Mouse (Mus musculus) liver, embryonic 11.5 days (tissue): Measurements from ENCODE around the gene Layn. TPM values are rescaled to one million over a fixed set of nuclear protein-coding genes. Genes with fewer than 3 reads are reported as not detected.

Experiments
- ATAC-seq: fragments of 200-750 bp; cut with Nextera tagmentation; replicated peaks from 2 replicates; pipeline ENCODE4 v1.8.0; 2017; ENCODE audit warnings: moderate number of reproducible peaks, mild to moderate bottlenecking, moderate TSS enrichment, moderate library complexity; ENCODE audit not compliant: low FRiP score
- DNase-seq: peaks from one replicate; pipeline ENCODE4 v3.0.0-alpha.2; 2017; ENCODE audit warnings: low spot score
- H3K27ac ChIP-seq: fragments of 300-500 bp; sonication (generic); 2 replicates; pipeline ENCODE4 v1.5.1; 2014; ENCODE audit warnings: mild to moderate bottlenecking, low read depth, low read length, control low read depth
- H3K27me3 ChIP-seq: fragments of 300-500 bp; sonication (generic); replicated peaks from 2 replicates; pipeline ENCODE4 v1.6.1; 2014; ENCODE audit warnings: low read length, mixed read lengths; ENCODE audit not compliant: control insufficient read depth, insufficient read depth
- H3K36me3 ChIP-seq: fragments of 300-500 bp; sonication (generic); 2 replicates; pipeline ENCODE4 v1.6.1; 2014; ENCODE audit warnings: mild to moderate bottlenecking, low read length, moderate library complexity, mixed read lengths; ENCODE audit not compliant: control insufficient read depth, insufficient read depth
- H3K4me1 ChIP-seq: fragments of 300-500 bp; sonication (generic); replicated peaks from 2 replicates; pipeline ENCODE4 v1.6.1; 2014; ENCODE audit warnings: low read length, mixed read lengths; ENCODE audit not compliant: control insufficient read depth, insufficient read depth
- H3K4me2 ChIP-seq: fragments of 300-500 bp; sonication (generic); 2 replicates; pipeline ENCODE4 v1.6.1; 2014; ENCODE audit warnings: mild to moderate bottlenecking, control low read depth, moderate library complexity
- H3K4me3 ChIP-seq: fragments of 300-500 bp; sonication (generic); 2 replicates; pipeline ENCODE4 v1.5.1; 2014; ENCODE audit warnings: low read depth, low read length, control low read depth
- H3K9ac ChIP-seq: fragments of 300-500 bp; sonication (generic); 2 replicates; pipeline ENCODE4 v1.6.1; 2014; ENCODE audit warnings: low read depth, low read length, control low read depth
- H3K9me3 ChIP-seq: fragments of 300-500 bp; sonication (generic); 2 replicates; pipeline ENCODE4 v1.6.1; 2016; ENCODE audit warnings: low read length, inconsistent platforms, mixed read lengths; ENCODE audit not compliant: control insufficient read depth
- WGBS: fragments of 180-500 bp; shearing (Covaris S2); extraction: QIAGEN DNeasy Blood & Tissue Kit; methylation state at CpG from one replicate; pipeline ENCODE4 v1.1.7; 2014; 5-methylcytosine and 5-hydroxymethylcytosine counted together
- polyA plus RNA-seq: library from polyadenylated mRNA; unstranded; fragments of >200 nt; fragmentation: Nextera tagmentation; extraction: Ambion mirVana; gene quantifications from 2 replicates; pipeline ENCODE4 v1.2.1, GENCODE M21; 2014

The Layn gene
- polyA plus RNA-seq, 1 experiment from 2014 or later, result 1.7 TPM

- H3K4me1 ChIP-seq, result no peaks in the 10 kb centered on the region; the same call in 1 of the 2 replicates
- no peak overlapping the region for H3K9ac ChIP-seq
- H3K27ac ChIP-seq, result no peak overlapping the region
- WGBS, result 23% methylated on average over 3 of the region's 3 CpGs
- H3K4me3 ChIP-seq, result no peak overlapping the region
- H3K4me2 ChIP-seq, result no peak overlapping the region
- H3K36me3 ChIP-seq, result no peaks in the 10 kb centered on the region
- no peak for DNase-seq
- no peaks in the 10 kb centered on the region for H3K27me3 ChIP-seq
- no peak for ATAC-seq
- no peaks in the 10 kb centered on the region for H3K9me3 ChIP-seq
Observed at GRCm38 (mm10) chr9:51020351-51020750, 56.5 kb downstream of the Layn start.

GRCm38 (mm10) chr9:51019670-51020069 is 57.2 kb downstream of the Layn start:
- no peak for DNase-seq
- Histone ChIP-seq H3K36me3 (no peaks in the 10 kb centered on the region), H3K4me1 (no peaks in the 10 kb centered on the region; the same call in 1 of the 2 replicates), H3K4me3 (no peak overlapping the region), H3K27me3 (no peaks in the 10 kb centered on the region), H3K9me3 (no peaks in the 10 kb centered on the region), H3K9ac (no peak overlapping the region), H3K4me2 (no peak overlapping the region), H3K27ac (no peak overlapping the region)
- no peak for ATAC-seq
- 63% methylated on average over 7 of the region's 7 CpGs for WGBS

GRCm38 (mm10) chr9:51015732-51016131 is 61.2 kb downstream of the Layn start:
- DNase-seq (no peak), ATAC-seq (no peak)
- Histone ChIP-seq H3K36me3 (no peaks in the 10 kb centered on the region), H3K9me3 (no peaks in the 10 kb centered on the region), H3K4me3 (no peak overlapping the region), H3K4me1 (no peaks in the 10 kb centered on the region; the same call in 1 of the 2 replicates), H3K27me3 (no peaks in the 10 kb centered on the region), H3K9ac (no peak overlapping the region), H3K4me2 (no peak overlapping the region), H3K27ac (no peak overlapping the region)
- WGBS, result 40% methylated on average over 4 of the region's 4 CpGs

- ATAC-seq (no peak), DNase-seq (no peak)
- Histone ChIP-seq H3K4me1 (no peaks in the 10 kb centered on the region), H3K27ac (no peak overlapping the region), H3K4me3 (no peak overlapping the region), H3K9me3 (no peaks in the 10 kb centered on the region), H3K9ac (no peak overlapping the region), H3K4me2 (no peak overlapping the region), H3K27me3 (no peaks in the 10 kb centered on the region), H3K36me3 (no peaks in the 10 kb centered on the region)
- WGBS, result 68% methylated on average over 1 of the region's 1 CpGs
Observed at GRCm38 (mm10) chr9:51013644-51014043, 63.2 kb downstream of the Layn start.

GRCm38 (mm10) chr9:51009656-51009950 is 67.3 kb downstream of the Layn start:
- Histone ChIP-seq H3K4me1 (peaks cover 4% of the 10 kb centered on the region; the same call in 1 of the 2 replicates), H3K9me3 (no peaks in the 10 kb centered on the region), H3K4me3 (peak overlapping the region; percentile 89), H3K9ac (peak overlapping the region; percentile 65), H3K27me3 (no peaks in the 10 kb centered on the region), H3K27ac (no peak overlapping the region), H3K4me2 (peak overlapping the region; percentile 83), H3K36me3 (no peaks in the 10 kb centered on the region)
- WGBS, result 4% methylated on average over 6 of the region's 6 CpGs
- ATAC-seq (no peak), DNase-seq (no peak)

GRCm38 (mm10) chr9:51008841-51009655 is 67.8 kb downstream of the Layn start, which contains the start of gene Sik2:
Gene Sik2 (minus strand): TSS chr9:51009073.
- Histone ChIP-seq H3K9me3 (no peaks in the 10 kb centered on the region), H3K9ac (peak within 1 kb of the TSS; percentile 92), H3K27ac (peak within 1 kb of the TSS; percentile 89), H3K36me3 (no peaks in the 10 kb centered on the region), H3K4me1 (peaks cover 6% of the 10 kb centered on the region; the same call in 1 of the 2 replicates), H3K4me2 (peak within 1 kb of the TSS; percentile 93), H3K27me3 (no peaks in the 10 kb centered on the region), H3K4me3 (peak within 1 kb of the TSS; percentile 89)
- under 1% methylated on average over 73 of the region's 85 CpGs for WGBS
- DNase-seq, result peak; percentile 94
- peak; percentile 96 for ATAC-seq

GRCm38 (mm10) chr9:51008068-51008840 is 68.6 kb downstream of the Layn start:
- Histone ChIP-seq H3K27ac (peak overlapping the region; percentile 89), H3K4me2 (peak overlapping the region; percentile 93), H3K9me3 (no peaks in the 10 kb centered on the region), H3K36me3 (no peaks in the 10 kb centered on the region), H3K27me3 (no peaks in the 10 kb centered on the region), H3K4me1 (peaks cover 6% of the 10 kb centered on the region; the same call in 1 of the 2 replicates), H3K9ac (peak overlapping the region; percentile 92), H3K4me3 (peak overlapping the region; percentile 89)
- DNase-seq (no peak), ATAC-seq (peak; percentile 61)
- WGBS, result under 1% methylated on average over 65 of the region's 65 CpGs

GRCm38 (mm10) chr9:51007726-51008067 is 69.2 kb downstream of the Layn start:
- no peak overlapping the region for H3K27ac ChIP-seq
- WGBS, result 14% methylated on average over 10 of the region's 10 CpGs
- peaks cover 6% of the 10 kb centered on the region; the same call in 1 of the 2 replicates for H3K4me1 ChIP-seq
- peak overlapping the region; percentile 89 for H3K4me3 ChIP-seq
- no peaks in the 10 kb centered on the region for H3K36me3 ChIP-seq
- H3K9ac ChIP-seq, result peak overlapping the region; percentile 92
- peak overlapping the region; percentile 93 for H3K4me2 ChIP-seq
- DNase-seq (no peak), ATAC-seq (no peak)
- H3K27me3 ChIP-seq, result no peaks in the 10 kb centered on the region
- H3K9me3 ChIP-seq, result no peaks in the 10 kb centered on the region
